Comparison of ENCODE assay signal across 12 mouse cellular contexts in genomic region chr5:149417381-149417780, GRCm38 (mm10). TPM values are rescaled to one million over a fixed set of nuclear protein-coding genes. Genes with fewer than 3 reads are reported as not detected.
DNase-seq lines count a peak whose midpoint lies in the region; ATAC-seq and TF ChIP-seq lines count a peak whose summit lies in the region.
"Had no signal": no experiment of that assay in that cellular context is flagged by ENCODE, and none has a peak within 500 bp of the region (broad histone marks: within the 10 kb centered on the region; RNA-seq: fewer than 3 reads in every experiment).

No protein-coding gene starts in this region.

- TF ChIP-seq POLR2A in lung, adult 2 months (IDR thresholded peaks at IDR 0.05; ENCODE audit: borderline replicate concordance, extremely low read depth, low read depth, low read length): no peak

- no peak for ATAC-seq in activated CD4-positive, CD25-positive, alpha-beta regulatory T cell, adult 4 months
- ATAC-seq: midbrain, embryonic 15.5 days had no signal

- TF ChIP-seq CTCF in lung, adult 2 months (IDR thresholded peaks at IDR 0.05; ENCODE audit: insufficient read depth, low read length): peak; percentile 42; the same call in 1 of the 2 replicates

- DNase-seq in embryo, embryonic 10 days (ENCODE audit: low spot score): peak; percentile 25
- DNase-seq in embryo, embryonic 11 days: no peak
- no peak for DNase-seq in lung, adult 2 months
- DNase-seq in lung, postnatal 4 days: no peak
- DNase-seq in adipocyte (ENCODE audit: low spot score): peak; percentile 31
- DNase-seq in thymus, postnatal 14 days: peak; percentile 60
- no peak for DNase-seq in left cerebral cortex, adult 11 months (ENCODE audit: low spot score)
- DNase-seq: adrenal gland, postnatal 25 days; liver, embryonic 13.5 days had no signal

- H3K4me1 ChIP-seq in lung, adult 2 months (ENCODE audit: control insufficient read depth, insufficient read depth, low read length): no peaks in the 10 kb centered on the region
- H3K4me1 ChIP-seq: liver, embryonic 13.5 days had no signal

- WGBS in lung, adult 2 months: 95% methylated on average over 4 of the region's 4 CpGs

- no peak overlapping the region for H3K4me3 ChIP-seq in lung, adult 2 months (replicated peaks; ENCODE audit: extremely low read depth, low read depth, low read length)
- H3K4me3 ChIP-seq: hindbrain, embryonic 13.5 days; liver, embryonic 13.5 days; midbrain, embryonic 15.5 days had no signal

RNA-seq across cellular contexts. Expression of gene Medag, which starts 5.8 kb away (rescaled TPM):
- polyA plus RNA-seq in lung, adult 2 months (2012; rRNA removed): 5.2 and 7.1 TPM in 2 replicates
- 1 to 10 TPM; 1.2 to 1.6 TPM for polyA plus RNA-seq in activated CD4-positive, CD25-positive, alpha-beta regulatory T cell, adult 4 months (2017; shearing (Covaris generic))

RNA-seq across cellular contexts. Expression of gene Tex26, which starts 22.1 kb away (rescaled TPM):
- polyA plus RNA-seq in lung, adult 2 months (2012; rRNA removed): 0.91 and 1.5 TPM in 2 replicates
- polyA plus RNA-seq in activated CD4-positive, CD25-positive, alpha-beta regulatory T cell, adult 4 months (2017; shearing (Covaris generic)): not detected

Comparison
In these comparisons a context has a peak if more than half of its experiments do, and no peak if none do; other contexts are left out.
1. DNase-seq: peak in embryo, embryonic 10 days (single experiment), adipocyte (single experiment) and thymus, postnatal 14 days (single experiment); none in embryo, embryonic 11 days (single experiment), lung, adult 2 months (single experiment), lung, postnatal 4 days (0 of 2) and left cerebral cortex, adult 11 months (single experiment).